Mouse (Mus musculus): ENCODE results near the gene Akirin1.

The Akirin1 gene

DNA sequence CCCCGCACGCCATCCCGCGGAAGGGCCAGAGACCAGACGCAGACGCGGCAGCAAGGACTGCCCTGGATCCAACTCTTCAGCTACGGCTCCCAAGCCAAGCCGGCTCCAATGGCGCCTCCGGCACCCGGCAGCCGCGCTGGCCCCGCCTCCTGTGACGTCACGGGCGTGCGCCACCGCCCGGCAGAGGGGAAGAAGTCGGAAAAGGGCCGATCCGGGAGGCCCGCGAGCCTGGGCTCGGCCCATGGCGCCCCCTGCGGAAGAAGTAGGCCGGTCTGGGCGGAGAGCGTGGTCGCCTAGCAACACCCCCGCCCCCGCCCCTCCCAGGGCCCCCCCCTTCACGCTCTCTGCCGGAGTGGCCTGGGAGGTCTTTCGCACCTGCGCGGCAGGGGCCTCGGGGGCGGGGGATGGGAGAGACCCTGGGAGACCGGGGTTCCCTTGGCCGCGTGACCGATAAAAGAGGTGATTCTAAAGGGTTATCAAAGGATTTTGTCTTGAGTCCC, at the start of gene Akirin1:
Gene Akirin1 (minus strand): TSS at position 194 of the 500 bp plus-strand sequence.
- DNase-seq (ENCODE audit: low spot score): peak; percentile 96

DNA sequence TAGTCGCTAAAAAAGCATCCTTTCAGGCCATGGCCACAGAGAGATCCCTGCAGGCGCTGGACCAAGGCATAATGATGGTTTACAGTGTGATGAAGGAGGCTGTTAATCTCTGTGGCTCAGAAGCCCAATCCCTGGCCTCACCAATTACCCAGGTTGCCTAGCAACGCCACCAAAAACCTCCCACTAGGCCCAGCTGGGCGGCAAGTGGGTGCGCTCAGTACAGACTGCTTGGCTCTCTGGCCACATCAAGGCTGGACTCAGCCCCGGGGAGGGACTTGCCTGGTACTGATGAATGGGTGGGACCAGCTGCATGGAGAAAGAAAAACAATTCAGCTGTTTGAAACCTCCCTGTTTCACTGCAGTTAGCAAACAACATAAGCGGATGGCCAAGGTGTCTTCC, 47.7 kb upstream of the Akirin1 start:
- peak; percentile 58 for DNase-seq (ENCODE audit: low spot score)

DNA sequence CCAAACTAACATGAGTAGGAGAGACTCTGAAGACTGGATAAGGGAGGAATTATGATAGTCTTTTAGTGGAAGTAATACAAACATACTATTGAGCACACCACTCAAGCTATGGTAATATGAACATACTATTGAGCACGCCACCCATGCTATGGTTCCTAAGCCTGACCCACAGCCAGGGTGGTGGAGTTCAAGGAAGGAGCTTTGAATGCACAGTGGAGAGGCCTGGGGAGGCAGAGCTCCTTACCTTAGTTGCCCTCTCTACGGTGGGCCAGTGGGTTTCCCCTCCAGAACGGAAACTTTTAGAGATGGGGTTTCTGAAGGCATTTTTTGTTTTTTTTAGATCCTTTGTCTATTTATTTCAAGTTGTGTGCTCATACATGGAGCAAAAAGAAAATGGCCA, 47.3 kb upstream of the Akirin1 start:
- DNase-seq (ENCODE audit: low spot score): no peak

DNA sequence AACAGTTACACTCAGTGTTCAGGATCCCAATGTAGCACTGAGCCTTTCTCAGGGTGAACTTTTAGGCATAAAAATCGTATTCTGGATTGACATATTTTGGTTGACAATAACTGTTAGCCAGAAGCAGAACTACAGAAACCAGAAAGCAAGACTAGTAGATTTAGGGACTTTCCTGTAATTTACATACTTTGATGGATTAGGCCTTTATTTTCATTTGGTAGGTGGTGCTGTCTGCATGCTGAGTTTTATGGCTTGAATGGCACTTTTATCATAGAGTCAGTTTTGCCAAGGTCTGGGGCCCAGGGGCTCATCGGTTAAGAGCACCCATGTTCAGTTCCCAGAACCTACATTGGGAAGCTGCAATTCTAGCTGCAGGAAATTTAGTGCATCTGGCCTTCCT, 44.9 kb upstream of the Akirin1 start:
- DNase-seq (ENCODE audit: low spot score): no peak

DNA sequence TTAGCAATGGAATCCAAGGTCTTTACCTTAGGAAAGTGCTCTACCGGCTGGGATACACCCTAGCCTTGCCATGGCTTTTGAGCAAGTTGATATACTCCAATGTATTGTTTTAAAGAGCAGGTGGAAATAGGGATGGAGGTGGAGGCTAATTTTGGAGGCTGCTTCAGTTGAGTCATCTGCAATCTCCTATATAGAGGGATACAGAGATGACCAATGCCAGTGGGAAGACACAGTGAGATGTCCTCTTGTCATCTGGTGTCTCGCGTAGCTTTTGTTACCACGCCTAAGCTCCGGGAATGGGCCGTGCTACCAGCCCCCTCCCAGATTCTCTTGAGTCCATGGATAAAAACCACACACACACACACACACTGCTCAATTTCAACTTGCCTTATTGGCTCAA, 43.0 kb upstream of the Akirin1 start:
- no peak for DNase-seq (ENCODE audit: low spot score)

DNA sequence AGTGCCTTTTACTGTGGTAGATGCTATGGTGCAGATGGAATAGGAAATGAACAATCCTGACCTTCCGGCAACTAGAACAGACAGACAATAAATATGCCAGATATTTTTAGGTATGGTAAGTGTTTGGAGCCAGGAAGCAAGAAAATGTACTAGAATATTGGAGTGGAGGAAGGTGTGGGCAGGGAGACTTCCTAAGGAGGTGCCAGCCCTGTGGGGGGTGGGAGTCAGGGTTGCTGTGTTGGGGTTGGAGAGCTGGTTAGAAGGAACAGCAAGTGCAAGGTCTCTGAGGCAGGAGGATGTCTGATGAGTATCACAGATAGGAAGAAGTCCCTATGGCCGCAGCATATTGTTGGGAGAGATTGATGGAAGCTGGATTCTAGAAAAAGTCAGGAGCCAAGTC, 42.5 kb upstream of the Akirin1 start:
- no peak for DNase-seq (ENCODE audit: low spot score)

DNA sequence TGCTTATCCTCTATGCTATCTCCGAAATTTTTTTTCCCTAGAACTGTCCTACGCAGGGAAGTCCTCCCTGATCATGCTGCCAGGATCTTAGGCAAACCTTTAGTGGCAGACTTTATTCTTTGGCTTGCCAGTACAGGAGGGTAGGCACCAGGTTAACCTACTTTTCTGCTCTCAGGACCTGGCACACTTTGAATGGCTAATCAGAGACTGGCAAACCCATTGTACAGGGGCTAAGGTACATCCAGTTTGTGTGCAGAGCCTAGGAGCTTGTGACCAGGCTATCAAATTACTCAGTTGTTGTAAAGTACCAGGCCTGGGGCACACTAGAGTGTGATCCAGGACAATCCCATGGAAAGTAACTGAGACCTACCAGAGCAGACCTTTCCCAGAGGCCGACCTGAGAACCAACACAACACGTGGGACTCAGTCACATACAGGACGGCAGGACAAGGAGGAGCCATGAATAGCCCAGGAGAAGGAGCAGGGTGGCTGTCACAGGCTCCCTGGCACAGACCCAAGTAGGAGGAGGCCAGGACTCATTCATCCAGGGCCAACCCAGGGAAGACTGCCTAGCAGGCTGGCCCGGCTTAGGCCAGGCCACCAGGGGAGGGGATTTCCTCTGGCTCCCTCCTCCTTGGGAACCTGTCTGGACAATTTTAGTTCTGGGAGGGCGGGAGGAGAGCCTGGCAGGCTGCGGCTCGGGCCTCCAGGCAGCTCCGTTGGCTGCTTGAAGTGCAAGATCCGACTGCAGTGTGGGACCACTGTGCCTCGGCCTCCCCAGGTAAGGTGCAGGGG, 37.2 kb upstream of the Akirin1 start, which contains the start of gene Rhbdl2:
Gene Rhbdl2 (plus strand): TSS at position 684 of the 795 bp plus-strand sequence.
- peak; percentile 4 for DNase-seq (ENCODE audit: low spot score)

DNA sequence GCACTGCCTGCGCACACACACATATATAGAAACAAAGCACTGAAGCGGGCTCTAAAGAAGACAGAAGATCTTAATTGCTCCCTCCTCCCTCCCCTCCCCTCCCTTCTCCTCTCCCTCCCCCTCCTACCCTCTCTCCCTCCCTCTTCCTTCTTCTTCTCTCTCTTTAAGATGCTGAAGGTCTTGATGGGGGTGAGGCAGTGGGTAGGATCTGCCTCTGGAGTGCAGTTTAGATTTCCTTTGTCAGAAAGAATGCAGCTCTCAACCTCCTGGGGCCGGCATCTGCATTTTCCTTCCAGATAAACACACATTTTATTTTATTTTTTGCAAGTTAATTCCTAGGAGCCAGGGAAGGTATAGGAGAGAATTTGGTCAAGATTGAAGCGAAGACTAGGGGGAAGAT, 18.1 kb upstream of the Akirin1 start:
- DNase-seq (ENCODE audit: low spot score): no peak

DNA sequence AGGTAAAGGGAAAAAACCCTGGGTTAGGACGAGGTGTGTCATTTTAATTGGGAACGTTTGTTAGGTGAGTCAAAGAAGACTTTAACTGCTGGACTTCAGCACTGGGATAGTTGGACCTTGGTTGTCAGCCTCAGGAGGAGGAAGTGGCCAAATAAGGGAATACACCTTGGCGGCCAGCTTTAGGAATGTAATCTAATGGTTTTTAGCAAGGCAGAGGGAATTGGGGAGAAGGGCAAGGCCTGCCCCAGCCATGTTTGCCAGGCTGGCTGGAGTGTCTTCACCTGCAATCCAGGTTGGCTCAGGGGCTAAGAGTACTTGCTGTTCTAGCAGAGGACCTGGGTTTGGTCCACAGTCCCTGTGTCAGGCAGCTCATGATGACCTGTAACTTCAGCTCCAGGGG, 17.7 kb upstream of the Akirin1 start:
- DNase-seq (ENCODE audit: low spot score): no peak

DNA sequence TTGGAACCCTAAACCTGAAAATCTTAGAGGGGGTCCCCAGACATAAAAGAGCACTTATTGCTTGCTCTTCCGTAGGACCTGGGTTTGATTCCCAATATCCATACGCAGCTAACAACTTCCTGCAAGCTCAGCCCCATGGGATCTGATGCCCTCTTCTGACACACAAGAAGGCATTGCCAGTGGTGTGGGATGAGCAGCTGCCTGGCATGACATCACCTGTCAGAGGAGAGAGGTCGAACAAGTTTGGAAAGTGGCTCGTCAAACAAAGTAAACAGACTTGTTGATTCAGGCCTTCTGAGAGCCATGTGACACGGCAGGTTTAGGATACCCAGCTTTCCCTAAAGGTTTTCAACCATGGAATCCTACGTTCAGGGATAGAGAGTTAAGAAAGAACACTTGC, 14.9 kb upstream of the Akirin1 start:
- DNase-seq (ENCODE audit: low spot score): no peak

DNA sequence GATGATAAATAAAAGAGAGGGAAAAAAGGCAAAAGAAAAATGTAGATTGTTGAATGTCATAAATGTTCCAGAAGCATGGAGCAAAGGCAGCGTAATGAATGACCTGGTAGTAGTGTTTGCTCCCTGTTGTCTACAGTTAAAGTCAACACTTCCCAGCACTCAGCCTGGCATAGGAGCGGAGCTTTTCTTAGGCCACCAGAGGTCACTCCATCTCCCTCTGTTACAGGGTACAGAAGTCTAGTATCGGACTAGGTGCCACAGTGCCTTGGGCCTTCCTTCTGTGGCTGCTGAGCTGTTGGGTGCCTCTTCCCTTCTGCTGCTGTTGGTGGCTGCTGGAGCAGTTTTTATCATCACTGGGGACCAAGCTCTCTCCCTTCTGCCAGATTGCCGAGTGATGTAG, 8.2 kb upstream of the Akirin1 start:
- peak; percentile 36 for DNase-seq (ENCODE audit: low spot score)

DNA sequence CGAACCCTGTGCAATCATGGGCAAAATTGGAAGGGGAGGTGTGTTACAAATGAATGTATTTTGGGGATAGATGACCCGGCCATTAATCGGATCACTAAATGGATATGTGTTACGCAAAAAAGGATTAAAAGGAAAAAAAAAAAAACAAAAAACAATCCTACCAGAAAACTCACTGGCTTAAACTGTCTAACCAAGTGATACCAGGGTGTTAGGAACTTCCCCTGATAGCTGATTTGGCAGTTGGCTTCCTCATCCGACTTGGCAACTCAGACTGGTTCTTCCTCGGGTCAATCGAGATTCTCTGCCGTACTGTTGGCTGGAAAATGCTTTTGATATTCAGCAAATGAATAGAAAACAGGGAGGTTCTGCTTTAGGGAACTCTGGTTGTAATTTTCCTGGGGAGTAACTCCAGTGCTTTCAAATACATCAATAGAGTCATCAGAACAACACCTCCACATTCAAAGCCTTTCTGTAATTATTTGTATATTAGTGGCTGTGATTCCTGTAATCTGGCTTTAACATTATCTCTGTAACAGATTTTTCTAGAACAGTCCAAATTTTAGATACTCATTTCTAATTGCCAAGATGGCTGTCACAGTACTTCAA, 665 bp upstream of the Akirin1 start:
- no peak for DNase-seq (ENCODE audit: low spot score)

DNA sequence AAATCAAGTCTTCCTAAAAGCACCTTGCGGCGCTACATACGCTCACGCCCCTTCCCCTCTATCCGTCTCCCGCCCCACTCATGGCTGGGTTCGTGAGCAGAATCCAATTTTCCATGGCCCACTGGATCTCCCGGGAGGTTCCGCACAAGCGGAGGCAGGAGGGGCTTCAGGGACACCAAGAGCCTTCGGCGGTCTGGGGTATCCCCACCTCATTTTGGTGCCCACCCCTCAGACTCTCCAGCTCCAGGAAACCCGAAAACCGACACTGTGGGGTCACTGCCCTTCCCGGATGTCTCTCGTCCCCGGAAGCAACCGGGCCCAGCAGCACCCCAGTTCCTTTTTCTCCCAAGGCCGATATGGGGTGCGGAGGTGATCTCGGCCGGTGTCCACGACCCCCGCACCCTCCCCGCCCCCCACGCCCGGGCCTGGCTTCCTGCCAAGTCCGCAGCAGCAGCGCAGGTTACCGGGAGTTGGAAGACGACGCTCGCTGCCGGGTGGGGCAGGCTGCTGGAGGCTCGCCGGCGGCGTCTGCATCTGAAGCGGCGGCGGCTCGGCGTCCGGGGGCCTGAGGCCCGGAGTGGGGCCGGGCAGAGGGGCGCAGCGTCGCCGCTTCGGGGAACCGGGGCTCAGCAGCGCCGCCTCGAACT, 538 bp downstream of the Akirin1 start:
- DNase-seq (ENCODE audit: low spot score): peak; percentile 22

DNA sequence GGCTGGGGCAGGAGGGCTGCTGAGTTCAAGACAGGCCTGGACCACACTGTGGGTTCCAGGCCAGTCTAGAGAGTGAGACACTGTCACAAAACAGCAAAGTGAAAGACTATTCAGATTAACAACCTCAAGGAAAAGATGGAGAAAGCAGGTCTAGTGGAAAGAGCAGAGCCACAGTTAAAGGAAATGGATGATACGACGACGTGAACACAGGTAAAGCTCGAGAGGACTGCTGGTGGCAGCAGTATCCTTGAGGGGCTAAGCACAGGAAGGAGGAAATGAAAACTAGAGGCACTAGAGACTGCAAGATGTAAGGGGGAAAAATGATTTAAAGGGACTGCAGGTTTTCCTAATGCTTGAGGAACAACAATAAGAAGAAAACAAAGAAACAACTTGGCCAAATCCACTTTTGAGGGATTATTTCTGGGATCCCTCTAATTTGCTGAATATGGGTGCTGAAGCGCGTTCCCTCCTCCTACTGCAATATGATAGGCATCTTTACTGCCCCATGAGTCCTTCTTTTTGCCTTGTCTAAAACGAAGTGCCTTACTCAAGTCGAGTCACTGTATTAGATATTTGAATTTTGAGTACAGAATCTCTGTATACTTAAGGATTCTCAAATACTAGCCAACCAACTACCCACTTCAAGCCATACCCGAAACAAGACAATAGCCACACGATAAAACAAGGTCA, 1.3 kb downstream of the Akirin1 start:
- peak; percentile 13 for DNase-seq (ENCODE audit: low spot score)

DNA sequence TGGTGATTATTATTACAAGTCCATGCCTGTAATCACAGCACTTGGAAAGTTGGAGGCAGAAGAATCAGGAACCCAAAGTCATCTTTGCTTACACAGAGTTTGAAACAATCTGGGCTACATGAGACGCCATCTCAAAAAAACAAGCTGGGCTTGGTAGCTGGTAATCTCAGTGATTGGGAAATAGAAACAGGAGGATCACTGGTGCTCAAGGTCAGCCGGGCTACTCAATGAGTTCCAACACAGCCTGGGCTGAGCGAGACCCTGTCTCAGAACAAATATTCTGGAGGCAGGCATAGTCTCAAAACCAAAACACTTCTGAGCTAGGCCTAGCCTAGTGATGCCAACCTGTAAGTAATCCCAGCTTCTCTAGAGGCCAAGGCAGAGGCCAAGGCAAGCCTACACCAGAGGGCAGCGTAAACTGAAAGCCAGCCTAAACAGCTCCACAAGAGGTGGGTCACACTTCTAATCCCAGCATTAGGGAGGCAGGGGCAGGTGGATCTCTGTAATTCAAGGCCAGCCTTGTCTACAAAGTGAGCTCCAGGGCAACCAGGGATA, 4.8 kb downstream of the Akirin1 start:
- no peak for DNase-seq (ENCODE audit: low spot score)

DNA sequence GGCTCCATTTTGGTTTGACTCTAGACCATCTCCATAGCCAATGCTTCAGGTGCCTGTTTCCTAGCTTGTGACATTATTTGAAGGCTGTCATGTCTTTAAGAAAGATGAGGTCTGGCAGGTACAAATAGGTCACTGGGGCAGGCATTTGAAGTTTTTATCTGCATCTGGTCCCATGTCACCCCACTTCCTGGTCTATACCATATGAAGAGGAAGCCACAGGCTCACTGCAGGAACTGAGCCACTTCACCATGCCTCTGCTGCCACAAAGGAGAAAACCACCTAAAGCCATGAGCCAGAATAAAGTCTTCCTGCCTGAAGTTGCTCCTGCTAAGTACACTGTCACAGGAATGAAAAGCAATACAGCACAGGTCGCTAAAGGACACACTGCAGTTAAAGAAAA, 7.3 kb downstream of the Akirin1 start:
- no peak for DNase-seq (ENCODE audit: low spot score)

DNA sequence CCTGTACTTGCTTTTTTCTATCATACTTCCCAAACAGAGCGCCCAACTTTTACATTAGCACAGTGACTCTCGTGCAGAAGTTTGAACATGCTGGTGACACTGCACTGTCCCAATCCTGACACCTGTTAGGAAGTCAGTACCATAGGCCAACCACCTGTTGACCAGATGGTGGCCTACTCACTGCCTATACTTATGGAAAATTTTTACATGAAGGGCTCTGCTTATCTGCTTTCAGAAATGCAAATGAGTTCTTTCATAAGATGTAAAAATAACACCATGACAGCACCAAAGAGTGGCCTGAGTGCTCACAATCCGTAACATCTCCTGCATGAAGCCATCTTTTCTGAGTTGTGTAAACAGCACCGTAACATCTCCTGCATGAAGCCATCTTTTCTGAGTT, 11.4 kb downstream of the Akirin1 start:
- DNase-seq (ENCODE audit: low spot score): no peak

DNA sequence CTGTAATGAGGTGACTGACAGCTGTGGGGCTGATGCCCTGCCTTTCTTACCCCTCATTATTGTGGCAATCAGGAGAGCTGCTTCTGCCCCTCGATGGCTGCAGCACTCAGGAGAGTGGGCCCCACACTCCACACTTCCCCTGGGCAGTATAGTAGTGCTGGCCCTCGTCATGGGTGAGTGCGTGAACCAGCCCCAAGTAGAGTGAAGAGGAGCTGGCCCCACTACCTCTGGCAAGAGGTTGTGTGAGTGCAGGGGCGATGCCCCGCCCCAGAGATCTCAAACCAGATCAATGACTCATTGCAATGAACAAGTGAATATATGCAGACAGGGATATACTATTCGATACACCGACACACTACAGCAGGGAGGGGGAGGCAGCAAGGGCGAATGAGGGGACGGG, 16.6 kb downstream of the Akirin1 start:
- no peak for DNase-seq (ENCODE audit: low spot score)

DNA sequence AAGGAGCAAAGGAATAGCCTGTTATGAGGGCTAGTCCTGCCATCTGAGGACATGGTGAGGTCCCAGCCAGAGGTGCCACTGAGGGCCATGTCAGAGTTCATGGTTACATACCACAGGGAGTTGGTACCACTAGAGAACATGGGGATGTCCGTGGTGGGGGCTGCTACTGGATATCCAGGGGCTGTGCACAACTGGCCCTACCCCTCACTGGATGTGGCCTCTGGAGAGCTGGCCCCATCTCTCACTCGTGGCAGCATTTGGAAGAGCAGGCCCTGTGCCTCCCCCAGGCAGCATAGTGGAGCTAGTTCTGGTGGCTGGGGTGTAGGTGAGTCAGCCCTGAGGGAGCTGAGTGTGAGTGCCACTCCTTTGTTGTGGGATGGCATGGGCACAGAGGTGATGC, 17.2 kb downstream of the Akirin1 start:
- DNase-seq (ENCODE audit: low spot score): no peak

DNA sequence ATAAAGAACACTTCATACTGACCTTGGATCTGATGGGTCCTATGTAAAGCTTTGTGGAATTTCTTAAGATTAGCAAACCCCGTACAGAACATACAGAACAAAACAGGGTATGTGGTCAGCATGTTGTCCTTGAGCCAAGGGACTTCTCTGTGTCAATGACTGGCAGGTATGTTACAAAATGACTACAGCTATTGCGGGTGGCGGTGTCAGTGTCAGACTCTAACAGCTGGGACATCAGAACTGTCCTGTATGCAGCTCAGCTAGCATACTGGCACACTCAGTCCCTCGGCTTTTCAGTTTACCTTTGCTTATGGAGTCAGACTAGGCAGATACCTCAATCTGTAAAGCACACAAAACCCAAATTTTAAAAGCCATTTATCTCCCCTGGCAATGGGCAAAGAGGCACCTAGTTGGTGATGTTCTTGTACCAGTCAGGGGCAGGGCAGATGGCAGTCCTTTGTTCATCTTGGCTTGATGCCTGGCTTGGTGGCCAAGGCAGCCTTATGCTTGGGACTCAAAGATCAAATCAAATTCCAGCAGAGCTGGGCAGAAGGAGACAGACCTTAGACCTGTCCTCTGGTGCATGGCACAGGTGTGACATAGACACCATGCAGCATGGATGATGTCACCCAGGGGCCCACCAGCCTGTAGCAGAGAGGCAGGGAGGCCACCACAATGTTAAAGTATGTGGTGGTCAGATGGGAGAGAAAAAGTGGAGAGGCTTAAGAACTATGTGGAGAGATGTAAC, 17.8 kb downstream of the Akirin1 start:
- DNase-seq (ENCODE audit: low spot score): no peak

DNA sequence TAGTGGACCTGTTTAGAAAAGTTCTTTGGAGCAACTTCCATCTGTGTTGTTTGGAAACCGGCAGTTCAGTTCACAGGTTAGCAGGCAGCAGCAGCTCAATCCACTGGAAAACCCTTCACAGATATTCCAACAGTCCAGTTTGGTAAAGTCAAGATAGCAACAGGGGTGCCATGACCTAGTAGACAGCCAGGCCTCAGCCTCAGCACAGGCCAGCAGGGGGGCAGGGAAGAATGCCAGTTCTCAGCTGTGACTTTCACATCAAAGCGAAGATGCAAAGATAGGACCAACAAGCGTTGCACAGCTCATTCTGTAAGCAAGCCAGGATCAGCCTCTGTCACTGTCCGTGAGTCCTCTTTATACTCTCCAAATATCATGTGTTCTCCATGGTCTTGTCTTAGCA, 28.4 kb downstream of the Akirin1 start:
- no peak for DNase-seq (ENCODE audit: low spot score)

DNA sequence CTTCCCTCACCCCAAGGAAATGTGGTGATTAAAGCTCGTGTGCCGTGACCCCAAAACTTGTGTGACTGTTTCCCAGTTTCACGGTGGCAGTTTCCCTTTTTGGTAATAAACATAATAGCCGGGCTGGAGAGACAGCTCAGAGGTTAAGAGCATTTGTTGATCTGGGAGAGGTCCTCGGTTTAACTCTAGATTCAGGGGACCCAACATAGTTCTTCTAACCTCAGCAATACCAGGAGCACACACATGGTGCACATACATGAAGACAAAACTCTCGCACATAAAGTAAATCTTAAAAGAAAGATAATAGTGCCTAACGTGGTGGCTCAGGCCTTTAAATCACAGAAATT, 31.7 kb downstream of the Akirin1 start:
- no peak for DNase-seq (ENCODE audit: low spot score)
